Mouse (Mus musculus) lung, adult 2 months (tissue): ENCODE measurements around the gene Gm20388.

Experiments used
- CTCF ChIP-seq: fragments of 200-500 bp; IDR thresholded peaks from 2 replicates; pipeline ENCODE4 v1.5.1; 2011; ENCODE audit warnings: mild to moderate bottlenecking, low read length, control low read depth; ENCODE audit not compliant: insufficient read depth
- POLR2A ChIP-seq: fragments of 200-500 bp; IDR thresholded peaks from 2 replicates; pipeline ENCODE4 v1.6.1; 2011; ENCODE audit warnings: low read depth, mild to moderate bottlenecking, control low read depth, low read length, borderline replicate concordance; ENCODE audit errors: extremely low read depth

DNA sequence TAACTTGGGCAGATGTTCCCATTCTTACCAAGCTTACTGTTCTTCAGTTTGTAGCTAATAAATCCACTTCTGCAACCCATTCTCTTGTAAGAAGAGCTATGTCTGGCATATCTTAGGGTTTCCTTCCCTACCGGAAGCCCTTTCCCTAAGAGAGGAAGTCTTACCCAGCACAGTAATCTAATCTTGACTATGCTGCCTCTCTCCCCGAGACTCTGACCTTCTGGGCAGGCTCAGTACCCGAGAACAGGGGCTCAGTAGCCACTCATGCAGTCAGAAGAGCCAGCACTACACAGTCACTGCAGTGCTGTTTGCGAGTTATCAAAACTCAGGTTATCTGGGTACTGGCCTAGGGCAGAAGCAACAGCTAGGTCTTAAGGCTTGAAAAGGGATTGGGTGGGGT, 2987.4 kb downstream of the Gm20388 start:
- TF ChIP-seq CTCF (no peak), POLR2A (no peak)
